Mouse (Mus musculus) embryonic fibroblast, embryonic 13.5 days (primary cell): ENCODE results near the gene Dgat2. TPM values are rescaled to one million over a fixed set of nuclear protein-coding genes. Genes with fewer than 3 reads are reported as not detected.

Experiments
- H3K27ac ChIP-seq: 2 replicates; pipeline ENCODE4 v1.5.1; 2012; ENCODE audit warnings: low read length, control low read depth, inconsistent platforms; ENCODE audit not compliant: insufficient read depth
- H3K4me1 ChIP-seq: 2 replicates; pipeline ENCODE4 v1.6.1; 2011; ENCODE audit warnings: low read length; ENCODE audit not compliant: control insufficient read depth, insufficient read depth
- H3K4me3 ChIP-seq: 2 replicates; pipeline ENCODE4 v1.5.1; 2011; ENCODE audit warnings: mild to moderate bottlenecking, control low read depth, low read length; ENCODE audit not compliant: insufficient read depth
- CTCF ChIP-seq: IDR thresholded peaks from 2 replicates; pipeline ENCODE4 v1.5.1; 2011; ENCODE audit warnings: mild to moderate bottlenecking, control low read depth, low read length, moderate library complexity, borderline replicate concordance; ENCODE audit not compliant: insufficient read depth
- POLR2A ChIP-seq: IDR thresholded peaks from 2 replicates; pipeline ENCODE4 v1.6.1; 2011; ENCODE audit warnings: low read depth, mild to moderate bottlenecking, control low read depth, low read length, moderate library complexity
- polyA plus RNA-seq: library from polyadenylated mRNA; stranded (reverse); fragments of >200 nt; gene quantifications from 2 replicates; pipeline ENCODE4 v1.2.4, GENCODE M21; 2011; ENCODE audit warnings: low read depth; ENCODE audit not compliant: missing spikeins, insufficient read length

The Dgat2 gene
- polyA plus RNA-seq, 1 experiment: 4.7 TPM

- no peak overlapping the region for H3K27ac ChIP-seq
- peaks cover 6% of the 10 kb centered on the region; the same call in 1 of the 2 replicates for H3K4me1 ChIP-seq
- H3K4me3 ChIP-seq: no peak overlapping the region
- TF ChIP-seq POLR2A (no peak), CTCF (no peak)
These were observed 48.6 kb downstream of the Dgat2 start for GRCm38 (mm10) chr7:99133811-99134402.

GRCm38 (mm10) chr7:99132597-99132996 is 49.9 kb downstream of the Dgat2 start:
- H3K4me3 ChIP-seq: no peak overlapping the region
- H3K27ac ChIP-seq: peak overlapping the region; percentile 83
- peaks cover 9% of the 10 kb centered on the region; the same call in 1 of the 2 replicates for H3K4me1 ChIP-seq
- TF ChIP-seq POLR2A (no peak), CTCF (no peak)

GRCm38 (mm10) chr7:99131819-99132353 is 50.6 kb downstream of the Dgat2 start:
- H3K27ac ChIP-seq: peak overlapping the region; percentile 83
- H3K4me3 ChIP-seq: no peak overlapping the region
- H3K4me1 ChIP-seq: peaks cover 11% of the 10 kb centered on the region; the same call in 1 of the 2 replicates
- TF ChIP-seq POLR2A: no peak
- TF ChIP-seq CTCF: no peak

- H3K4me3 ChIP-seq: no peak overlapping the region
- TF ChIP-seq POLR2A: no peak
- TF ChIP-seq CTCF: no peak
- no peak overlapping the region for H3K27ac ChIP-seq
- H3K4me1 ChIP-seq: peaks cover 17% of the 10 kb centered on the region; the same call in 1 of the 2 replicates
These were observed 53.6 kb downstream of the Dgat2 start for GRCm38 (mm10) chr7:99128965-99129364.

GRCm38 (mm10) chr7:99128020-99128950 is 54.2 kb downstream of the Dgat2 start:
- H3K27ac ChIP-seq: no peak overlapping the region
- no peak overlapping the region for H3K4me3 ChIP-seq
- H3K4me1 ChIP-seq: peaks cover 17% of the 10 kb centered on the region; the same call in 1 of the 2 replicates
- TF ChIP-seq CTCF (no peak), POLR2A (no peak)

- Histone ChIP-seq H3K27ac (no peak overlapping the region), H3K4me3 (no peak overlapping the region), H3K4me1 (peaks cover 15% of the 10 kb centered on the region; the same call in 1 of the 2 replicates)
- TF ChIP-seq POLR2A: no peak
- TF ChIP-seq CTCF: no peak
These were observed 56.5 kb downstream of the Dgat2 start for GRCm38 (mm10) chr7:99126057-99126456.

GRCm38 (mm10) chr7:99122651-99123050 is 59.9 kb downstream of the Dgat2 start:
- TF ChIP-seq CTCF: no peak
- no peak for TF ChIP-seq POLR2A
- Histone ChIP-seq H3K4me1 (0 out of 2 replicates have a peak, but pooled peaks cover 9% of the 10 kb centered on the region), H3K4me3 (no peak overlapping the region), H3K27ac (no peak overlapping the region)

- Histone ChIP-seq H3K4me3 (no peak overlapping the region), H3K4me1 (0 out of 2 replicates have a peak, but pooled peaks cover under 1% of the 10 kb centered on the region), H3K27ac (no peak overlapping the region)
- no peak for TF ChIP-seq POLR2A
- no peak for TF ChIP-seq CTCF
These were observed 61.5 kb downstream of the Dgat2 start for GRCm38 (mm10) chr7:99120865-99121521.

- H3K4me1 ChIP-seq: no peaks in the 10 kb centered on the region
- no peak overlapping the region for H3K27ac ChIP-seq
- TF ChIP-seq POLR2A (no peak), CTCF (no peak)
- no peak overlapping the region for H3K4me3 ChIP-seq
These were observed 62.4 kb downstream of the Dgat2 start for GRCm38 (mm10) chr7:99120082-99120481.

- Histone ChIP-seq H3K4me3 (no peak overlapping the region), H3K27ac (no peak overlapping the region), H3K4me1 (no peaks in the 10 kb centered on the region)
- TF ChIP-seq CTCF (no peak), POLR2A (no peak)
These were observed 65.7 kb downstream of the Dgat2 start for GRCm38 (mm10) chr7:99116781-99117180.
